Mouse (Mus musculus): Measurements from ENCODE around the gene Clec4n.
"Not testable (repeated sequence)": the region's sequence is repeated elsewhere in the genome, so short reads cannot be mapped to it uniquely, and the experiment has no call there.

GRCm38 (mm10) chr6:123248862-123249261, 19.2 kb downstream of the Clec4n start:
- TF ChIP-seq EP300 (IDR thresholded peaks at IDR 0.05; ENCODE audit: insufficient read depth, low read depth, low read length); POLR2A (IDR thresholded peaks at IDR 0.05; ENCODE audit: insufficient read depth, low read length); CTCF (IDR thresholded peaks at IDR 0.05; ENCODE audit: low read depth, low read length): not testable (repeated sequence)

Measured in ES-Bruce4 (cell line).